ENCODE assay signal across 8 mouse cellular contexts in the genomic region with DNA sequence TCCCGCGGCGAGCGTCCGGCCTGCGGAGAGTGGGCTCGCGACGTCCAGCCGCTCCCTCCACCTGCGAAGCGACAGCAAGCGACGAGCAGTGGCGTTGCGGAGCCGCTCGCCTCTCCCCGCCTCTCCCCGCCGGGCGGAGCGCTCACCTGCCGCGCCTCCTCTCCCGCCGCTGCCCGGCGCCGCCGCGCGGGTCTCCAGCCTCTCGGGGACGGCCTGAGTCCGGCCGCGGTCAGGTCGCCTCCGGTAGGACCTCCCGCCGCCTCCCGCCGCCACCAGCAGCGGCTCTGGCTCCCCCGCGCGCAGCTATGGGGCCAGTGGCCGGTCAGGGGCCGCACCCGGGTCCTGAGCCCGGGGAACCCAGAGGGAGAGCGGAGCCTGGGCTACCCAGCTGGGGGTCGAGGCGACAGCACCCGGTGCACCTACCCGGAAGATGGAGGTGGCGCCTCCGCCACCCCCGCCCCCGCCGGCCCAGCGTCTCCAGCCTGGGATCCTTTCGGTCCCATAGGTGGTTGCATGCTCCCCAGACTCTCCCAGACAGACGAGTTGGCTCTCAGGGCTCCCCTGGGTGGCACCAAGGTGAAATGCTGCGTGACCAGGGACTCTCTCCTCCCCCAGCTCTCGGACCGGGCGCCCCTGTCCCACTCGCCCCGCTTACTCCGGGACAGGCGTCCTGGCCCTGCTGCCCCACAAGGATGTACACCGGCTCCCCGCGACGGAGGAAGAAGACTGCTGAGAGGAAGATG. TPM values are rescaled to one million over a fixed set of nuclear protein-coding genes. Genes with fewer than 3 reads are reported as not detected.
DNase-seq lines count a peak whose midpoint lies in the region; ATAC-seq and TF ChIP-seq lines count a peak whose summit lies in the region.

No protein-coding gene starts in this region.

- peaks cover 43% of the 10 kb centered on the region for H3K27me3 ChIP-seq in forebrain, embryonic 15.5 days
- H3K27me3 ChIP-seq in small intestine, adult 2 months (ENCODE audit: control insufficient read depth, insufficient read depth, low read length) = peaks cover 21% of the 10 kb centered on the region

- H3K27ac ChIP-seq in forebrain, embryonic 15.5 days (replicated peaks) = no peak overlapping the region
- no peak overlapping the region for H3K27ac ChIP-seq in small intestine, adult 2 months (ENCODE audit: insufficient read depth, low read depth, low read length)

- H3K4me1 ChIP-seq in forebrain, embryonic 15.5 days = peaks cover 16% of the 10 kb centered on the region
- H3K4me1 ChIP-seq in small intestine, adult 2 months (ENCODE audit: control insufficient read depth, insufficient read depth, insufficient read length, low read length) = peaks cover 8% of the 10 kb centered on the region

- no peaks in the 10 kb centered on the region for H3K36me3 ChIP-seq in forebrain, embryonic 15.5 days
- no peaks in the 10 kb centered on the region for H3K36me3 ChIP-seq in small intestine, adult 2 months (ENCODE audit: control insufficient read depth, insufficient read depth, low read length)

- peak; percentile 66 for ATAC-seq in forebrain, embryonic 15.5 days (replicated peaks)

- H3K4me3 ChIP-seq in forebrain, embryonic 15.5 days = peak overlapping the region; percentile 70
- H3K4me3 ChIP-seq in small intestine, adult 2 months (ENCODE audit: low read depth, low read length) = peak overlapping the region; percentile 85

- no peak for TF ChIP-seq CTCF in small intestine, adult 2 months (IDR thresholded peaks at IDR 0.05; ENCODE audit: extremely low read depth, insufficient read length, insufficient replicate concordance, low read depth, low read length)

- peak overlapping the region; percentile 100 for H3K4me2 ChIP-seq in forebrain, embryonic 15.5 days (replicated peaks)

- peak; percentile 7 for DNase-seq in ovary, postnatal 10 days (ENCODE audit: low spot score)
- no peak for DNase-seq in ovary, adult 18-20 months (ENCODE audit: low spot score)
- DNase-seq in cerebellum, adult 18-20 months = peak; percentile 36 to 68
- peak; percentile 62 for DNase-seq in kidney, adult 18-20 months
- DNase-seq in lung, postnatal 36 days = peak; percentile 21
- DNase-seq in layer of hippocampus, adult 9-11 months = no peak

- TF ChIP-seq POLR2A in small intestine, adult 2 months (IDR thresholded peaks at IDR 0.05; ENCODE audit: low read depth, low read length) = no peak

- peak overlapping the region; percentile 57 for H3K9ac ChIP-seq in forebrain, embryonic 15.5 days (replicated peaks)

- no peaks in the 10 kb centered on the region for H3K9me3 ChIP-seq in forebrain, embryonic 15.5 days

- under 1% methylated on average over 58 of the region's 77 CpGs for WGBS in forebrain, embryonic 15.5 days
- WGBS in small intestine, adult 2 months = 1% methylated on average over 74 of the region's 77 CpGs

RNA-seq across cellular contexts. Expression of gene Ltk, which starts 2.0 kb away (rescaled TPM):
- 0.33 and 0.51 TPM in 2 replicates for polyA plus RNA-seq in forebrain, embryonic 15.5 days (2015; fragmentation: Nextera tagmentation; extraction: Ambion mirVana)
- 1.8 and 2.0 TPM in 2 replicates for polyA plus RNA-seq in small intestine, adult 2 months (2012; rRNA removed)

RNA-seq across cellular contexts. Expression of gene Itpka, which starts 16.1 kb away (rescaled TPM):
- polyA plus RNA-seq in forebrain, embryonic 15.5 days (2015; fragmentation: Nextera tagmentation; extraction: Ambion mirVana) = 0.63 and 1.3 TPM in 2 replicates
- polyA plus RNA-seq in small intestine, adult 2 months (2012; rRNA removed) = 21.6 and 39.7 TPM in 2 replicates

RNA-seq across cellular contexts. Expression of gene Rpap1, which starts 29.1 kb away (rescaled TPM):
- polyA plus RNA-seq in forebrain, embryonic 15.5 days (2015; fragmentation: Nextera tagmentation; extraction: Ambion mirVana) = 21.5 and 21.6 TPM in 2 replicates
- polyA plus RNA-seq in small intestine, adult 2 months (2012; rRNA removed) = 12.8 and 18.2 TPM in 2 replicates

RNA-seq across cellular contexts. Expression of gene Tyro3, which starts 39.3 kb away (rescaled TPM):
- polyA plus RNA-seq in forebrain, embryonic 15.5 days (2015; fragmentation: Nextera tagmentation; extraction: Ambion mirVana) = 15.9 and 17.9 TPM in 2 replicates
- 3.2 and 6.3 TPM in 2 replicates for polyA plus RNA-seq in small intestine, adult 2 months (2012; rRNA removed)

Comparison
In these comparisons a context has a peak if more than half of its experiments do, and no peak if none do; other contexts are left out.
1. DNase-seq: peak in ovary, postnatal 10 days (single experiment), cerebellum, adult 18-20 months (2 of 2), kidney, adult 18-20 months (single experiment) and lung, postnatal 36 days (single experiment); none in ovary, adult 18-20 months (single experiment) and layer of hippocampus, adult 9-11 months (single experiment).